ENCODE assay signal across 33 mouse cellular contexts in genomic region chr4:61813435-61813834, GRCm38 (mm10). TPM values are rescaled to one million over a fixed set of nuclear protein-coding genes. Genes with fewer than 3 reads are reported as not detected.
DNase-seq lines count a peak whose midpoint lies in the region; ATAC-seq lines count a peak whose summit lies in the region.
"Had no signal": no experiment of that assay in that cellular context is flagged by ENCODE, and none has a peak within 500 bp of the region (broad histone marks: within the 10 kb centered on the region; RNA-seq: fewer than 3 reads in every experiment).

No protein-coding gene starts in this region.

- H3K36me3 ChIP-seq in heart, embryonic 12.5 days = no peaks in the 10 kb centered on the region
- H3K36me3 ChIP-seq in megakaryocyte, embryonic 14.5 days (replicated peaks; ENCODE audit: low read length) = no peaks in the 10 kb centered on the region
- H3K36me3 ChIP-seq in midbrain, embryonic 13.5 days = no peaks in the 10 kb centered on the region
- no peaks in the 10 kb centered on the region for H3K36me3 ChIP-seq in midbrain, embryonic 16.5 days (ENCODE audit: control insufficient read depth, insufficient read depth, low read length)
- H3K36me3 ChIP-seq in liver, embryonic 11.5 days (ENCODE audit: control insufficient read depth, insufficient read depth, low read length) = no peaks in the 10 kb centered on the region
- H3K36me3 ChIP-seq: heart, embryonic 10.5 days; hindbrain, embryonic 10.5 days; intestine, embryonic 15.5 days had no signal

- H3K4me3 ChIP-seq in heart, embryonic 12.5 days = no peak overlapping the region
- H3K4me3 ChIP-seq in megakaryocyte, embryonic 14.5 days (replicated peaks) = peak overlapping the region; percentile 42
- H3K4me3 ChIP-seq in midbrain, embryonic 13.5 days (replicated peaks) = no peak overlapping the region
- H3K4me3 ChIP-seq in midbrain, embryonic 16.5 days (ENCODE audit: low read depth, low read length) = no peak overlapping the region
- H3K4me3 ChIP-seq in liver, embryonic 11.5 days (ENCODE audit: low read depth, low read length) = no peak overlapping the region
- H3K4me3 ChIP-seq: gastrocnemius, adult 2 months; heart, embryonic 10.5 days; hindbrain, embryonic 10.5 days; intestine, embryonic 15.5 days had no signal

- no peaks in the 10 kb centered on the region for H3K27me3 ChIP-seq in heart, embryonic 12.5 days (replicated peaks)
- no peaks in the 10 kb centered on the region for H3K27me3 ChIP-seq in megakaryocyte, embryonic 14.5 days (replicated peaks)
- H3K27me3 ChIP-seq in midbrain, embryonic 13.5 days = no peaks in the 10 kb centered on the region
- H3K27me3 ChIP-seq in midbrain, embryonic 16.5 days (ENCODE audit: control insufficient read depth, insufficient read depth, low read depth, low read length) = no peaks in the 10 kb centered on the region
- no peaks in the 10 kb centered on the region for H3K27me3 ChIP-seq in liver, embryonic 11.5 days (replicated peaks; ENCODE audit: control insufficient read depth, insufficient read depth, low read length)
- H3K27me3 ChIP-seq: intestine, embryonic 15.5 days had no signal

- intact Hi-C loops in heart, postnatal 14 days (cut with DNase I) = no loop called here

- no peak overlapping the region for H3K9ac ChIP-seq in heart, embryonic 12.5 days
- H3K9ac ChIP-seq in midbrain, embryonic 13.5 days (replicated peaks) = no peak overlapping the region
- H3K9ac ChIP-seq in midbrain, embryonic 16.5 days (ENCODE audit: low read depth, low read length) = no peak overlapping the region
- H3K9ac ChIP-seq in liver, embryonic 11.5 days (ENCODE audit: low read depth, low read length) = no peak overlapping the region
- H3K9ac ChIP-seq: forebrain, postnatal 0 days; hindbrain, embryonic 14.5 days; intestine, embryonic 15.5 days had no signal

- H3K4me1 ChIP-seq in heart, embryonic 12.5 days (replicated peaks) = no peaks in the 10 kb centered on the region
- H3K4me1 ChIP-seq in megakaryocyte, embryonic 14.5 days = no peaks in the 10 kb centered on the region
- H3K4me1 ChIP-seq in midbrain, embryonic 13.5 days (replicated peaks) = no peaks in the 10 kb centered on the region
- H3K4me1 ChIP-seq in midbrain, embryonic 16.5 days (ENCODE audit: control insufficient read depth, insufficient read depth, low read length) = no peaks in the 10 kb centered on the region
- no peaks in the 10 kb centered on the region for H3K4me1 ChIP-seq in liver, embryonic 11.5 days (replicated peaks; ENCODE audit: control insufficient read depth, insufficient read depth, low read length)
- H3K4me1 ChIP-seq: heart, embryonic 10.5 days; hindbrain, embryonic 10.5 days; intestine, embryonic 15.5 days had no signal

- no peak for DNase-seq in heart, postnatal 14 days
- no peak for DNase-seq in liver, embryonic 11.5 days (ENCODE audit: low spot score)
- DNase-seq: adrenal gland, adult 2 months; adrenal gland, postnatal 14 days; cerebellum, adult 11 months; cerebellum, adult 2 months; cerebellum, adult 9-11 months; cerebellum, postnatal 25 days; forebrain, postnatal 0 days; gastrocnemius, adult 2 months; gastrocnemius, postnatal 14 days; heart, adult 18-20 months; heart, postnatal 36 days had no signal

- no peak overlapping the region for H3K4me2 ChIP-seq in heart, embryonic 12.5 days
- no peak overlapping the region for H3K4me2 ChIP-seq in midbrain, embryonic 13.5 days (replicated peaks)
- no peak overlapping the region for H3K4me2 ChIP-seq in midbrain, embryonic 16.5 days (ENCODE audit: low read length)
- no peak overlapping the region for H3K4me2 ChIP-seq in liver, embryonic 11.5 days
- H3K4me2 ChIP-seq: hindbrain, embryonic 14.5 days; intestine, embryonic 15.5 days had no signal

- H3K27ac ChIP-seq in heart, embryonic 12.5 days (ENCODE audit: poor library complexity, severe bottlenecking) = no peak overlapping the region
- H3K27ac ChIP-seq in midbrain, embryonic 13.5 days = no peak overlapping the region
- no peak overlapping the region for H3K27ac ChIP-seq in midbrain, embryonic 16.5 days (ENCODE audit: low read length)
- no peak overlapping the region for H3K27ac ChIP-seq in liver, embryonic 11.5 days (ENCODE audit: low read depth, low read length)
- H3K27ac ChIP-seq: gastrocnemius, adult 2 months; heart, embryonic 10.5 days; hindbrain, embryonic 10.5 days; hindbrain, embryonic 14.5 days; intestine, embryonic 15.5 days had no signal

- 0 out of 2 replicates have a peak, but pooled peaks have one; percentile 29 for ATAC-seq in heart, embryonic 12.5 days (ENCODE audit: insufficient number of reproducible peaks, low FRiP score)
- no peak for ATAC-seq in megakaryocyte, adult 5-6 weeks (ENCODE audit: poor library complexity, severe bottlenecking)
- ATAC-seq in midbrain, embryonic 13.5 days = 0 out of 2 replicates have a peak, but pooled peaks have one; percentile 37
- ATAC-seq in midbrain, embryonic 16.5 days = no peak
- ATAC-seq in liver, embryonic 11.5 days (replicated peaks; ENCODE audit: low FRiP score) = no peak
- ATAC-seq: CD4-positive, CD25-positive, alpha-beta regulatory T cell, adult 4 months; forebrain, embryonic 14.5 days; forebrain, postnatal 0 days; intestine, embryonic 15.5 days had no signal

- no peaks in the 10 kb centered on the region for H3K9me3 ChIP-seq in heart, embryonic 12.5 days (replicated peaks)
- H3K9me3 ChIP-seq in megakaryocyte, embryonic 14.5 days = peaks cover 8% of the 10 kb centered on the region; the same call in 1 of the 2 replicates
- H3K9me3 ChIP-seq in midbrain, embryonic 13.5 days = no peaks in the 10 kb centered on the region
- H3K9me3 ChIP-seq in midbrain, embryonic 16.5 days (replicated peaks; ENCODE audit: control insufficient read depth, low read length, poor library complexity, severe bottlenecking) = 0 out of 2 replicates have a peak, but pooled peaks cover 2% of the 10 kb centered on the region
- H3K9me3 ChIP-seq in liver, embryonic 11.5 days (ENCODE audit: control insufficient read depth, low read length) = no peaks in the 10 kb centered on the region
- H3K9me3 ChIP-seq: heart, embryonic 10.5 days; intestine, embryonic 15.5 days had no signal

RNA-seq across cellular contexts. Expression of gene Mup5, which starts 21.6 kb away (rescaled TPM):
- polyA plus RNA-seq in heart, embryonic 12.5 days (2016; fragmentation: Nextera tagmentation; extraction: Ambion mirVana) = not detected in 2 replicates
- not detected for total RNA-seq in heart, postnatal 14 days (2021)
- not detected in 2 replicates for polyA plus RNA-seq in megakaryocyte, embryonic 14.5 days (2012; ENCODE audit: insufficient read depth, low replicate concordance)
- total RNA-seq in megakaryocyte, adult 5-6 weeks (2015) = not detected in 2 replicates
- total RNA-seq in megakaryocyte, adult 5-6 weeks (2017) = not detected in 2 replicates
- polyA plus RNA-seq in midbrain, embryonic 13.5 days (2015; fragmentation: Nextera tagmentation; extraction: Ambion mirVana) = not detected in 2 replicates
- polyA plus RNA-seq in midbrain, embryonic 16.5 days (2015; fragmentation: Nextera tagmentation; extraction: Ambion mirVana) = not detected in 2 replicates
- polyA plus RNA-seq in liver, embryonic 11.5 days (2014; fragmentation: Nextera tagmentation; extraction: Ambion mirVana) = not detected in 2 replicates
- total RNA-seq: adrenal gland, adult 2 months; adrenal gland, postnatal 14 days; adrenal gland, postnatal 4 days; common myeloid progenitor, adult 5-6 weeks; forebrain, postnatal 0 days; gastrocnemius, adult 2 months; gastrocnemius, postnatal 14 days; gastrocnemius, postnatal 4 days; heart, adult 18-20 months; heart, postnatal 36 days; MEL had no signal
- polyA plus RNA-seq: adrenal gland, adult 2 months; C2C12; CD4-positive, CD25-positive, alpha-beta regulatory T cell, adult 4 months; cerebellum, adult 2 months; forebrain, embryonic 11.5 days; forebrain, embryonic 14.5 days; forebrain, postnatal 0 days; heart, embryonic 10.5 days; heart, embryonic 14.5 days; heart, postnatal 0 days; hindbrain, embryonic 10.5 days; hindbrain, embryonic 14.5 days; intestine, embryonic 15.5 days had no signal

RNA-seq across cellular contexts. Expression of gene Mup19, which starts 31.4 kb away (rescaled TPM):
- polyA plus RNA-seq in heart, embryonic 12.5 days (2016; fragmentation: Nextera tagmentation; extraction: Ambion mirVana) = not detected in 2 replicates
- total RNA-seq in heart, postnatal 14 days (2021) = not detected
- not detected in 2 replicates for polyA plus RNA-seq in megakaryocyte, embryonic 14.5 days (2012; ENCODE audit: insufficient read depth, low replicate concordance)
- total RNA-seq in megakaryocyte, adult 5-6 weeks (2015) = not detected in 2 replicates
- not detected in 2 replicates for total RNA-seq in megakaryocyte, adult 5-6 weeks (2017)
- polyA plus RNA-seq in midbrain, embryonic 13.5 days (2015; fragmentation: Nextera tagmentation; extraction: Ambion mirVana) = not detected in 2 replicates
- polyA plus RNA-seq in midbrain, embryonic 16.5 days (2015; fragmentation: Nextera tagmentation; extraction: Ambion mirVana) = not detected in 2 replicates
- polyA plus RNA-seq in liver, embryonic 11.5 days (2014; fragmentation: Nextera tagmentation; extraction: Ambion mirVana) = not detected in 2 replicates
- total RNA-seq: adrenal gland, postnatal 14 days; adrenal gland, postnatal 4 days; common myeloid progenitor, adult 5-6 weeks; forebrain, postnatal 0 days; gastrocnemius, adult 2 months; gastrocnemius, postnatal 14 days; gastrocnemius, postnatal 4 days; heart, adult 18-20 months; heart, postnatal 36 days; MEL had no signal
- polyA plus RNA-seq: adrenal gland, adult 2 months; C2C12; CD4-positive, CD25-positive, alpha-beta regulatory T cell, adult 4 months; cerebellum, adult 2 months; forebrain, embryonic 11.5 days; forebrain, embryonic 14.5 days; forebrain, postnatal 0 days; frontal cortex, adult 2 months; heart, embryonic 10.5 days; heart, embryonic 14.5 days; heart, postnatal 0 days; hindbrain, embryonic 10.5 days; hindbrain, embryonic 14.5 days; intestine, embryonic 15.5 days had no signal

Comparison
In these comparisons a context has a peak if more than half of its experiments do, and no peak if none do; other contexts are left out.
1. ATAC-seq: peak in heart, embryonic 12.5 days (single experiment) and midbrain, embryonic 13.5 days (single experiment); none in megakaryocyte, adult 5-6 weeks (single experiment), midbrain, embryonic 16.5 days (single experiment) and liver, embryonic 11.5 days (single experiment).